Mouse (Mus musculus) brain, embryonic 14.5 days (tissue): ENCODE measurements around the gene Lgr5. TPM values are rescaled to one million over a fixed set of nuclear protein-coding genes. Genes with fewer than 3 reads are reported as not detected.
A peak's percentile ranks its signal among the peaks of the same experiment; 100 is the strongest.

ENCODE experiments used
- DNase-seq: peaks from one replicate; pipeline ENCODE4 v3.0.0-alpha.2; 2011; ENCODE audit warnings: low read depth
- CTCF ChIP-seq: fragments of 200-500 bp; IDR thresholded peaks from 2 replicates; pipeline ENCODE4 v1.5.1; 2012; ENCODE audit warnings: inconsistent platforms, mild to moderate bottlenecking, moderate library complexity, borderline replicate concordance; ENCODE audit not compliant: insufficient read depth, insufficient read length; ENCODE audit errors: extremely low read depth
- POLR2A ChIP-seq: fragments of 200-500 bp; IDR thresholded peaks from 2 replicates; pipeline ENCODE4 v1.6.1; 2012; ENCODE audit warnings: mild to moderate bottlenecking, inconsistent platforms, borderline replicate concordance; ENCODE audit not compliant: poor library complexity, insufficient read depth, insufficient read length, severe bottlenecking; ENCODE audit errors: extremely low read depth
- polyA plus RNA-seq: library from polyadenylated mRNA; depleted of rRNA; stranded (reverse); fragments of >200 nt; gene quantifications from 2 replicates; pipeline ENCODE4 v1.2.3, GENCODE M21; 2012

Gene Lgr5
- polyA plus RNA-seq, 1 experiment, result 2.3 TPM

- no peak for TF ChIP-seq POLR2A
- TF ChIP-seq CTCF, result no peak
- no peak for DNase-seq
Measured at GRCm38 (mm10) chr10:115485602-115486001, 102.0 kb downstream of the Lgr5 start.

DNA sequence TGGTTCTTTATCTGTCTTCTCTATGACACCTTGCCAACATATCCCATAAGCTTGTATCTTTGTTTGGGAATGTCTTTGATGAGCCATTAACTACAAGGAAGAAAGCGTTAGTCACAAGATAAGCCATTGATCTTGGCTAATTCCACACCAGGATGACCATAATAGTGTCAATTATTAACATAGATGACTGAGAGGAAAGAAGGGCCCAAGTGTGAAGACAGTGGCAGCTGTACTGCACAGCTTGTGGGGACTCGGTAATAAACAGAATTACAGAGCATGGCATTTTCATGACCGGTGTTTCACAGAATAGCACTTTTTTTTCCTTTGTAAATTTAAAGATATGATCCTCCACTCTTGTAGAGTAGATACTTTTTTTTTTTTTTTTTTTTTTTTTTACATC lies 102.9 kb downstream of the Lgr5 start:
- no peak for DNase-seq
- TF ChIP-seq CTCF (no peak), POLR2A (no peak)

- DNase-seq, result peak; percentile 66
- no peak for TF ChIP-seq POLR2A
- no peak for TF ChIP-seq CTCF
Measured at GRCm38 (mm10) chr10:115478441-115479141, 109.0 kb downstream of the Lgr5 start.

GRCm38 (mm10) chr10:115476506-115476905 lies 111.1 kb downstream of the Lgr5 start:
- TF ChIP-seq POLR2A (no peak), CTCF (no peak)
- no peak for DNase-seq

- no peak for DNase-seq
Measured at GRCm38 (mm10) chr10:115475000-115475550, 112.5 kb downstream of the Lgr5 start.

GRCm38 (mm10) chr10:115473213-115473961 lies 114.2 kb downstream of the Lgr5 start:
- TF ChIP-seq CTCF (no peak), POLR2A (no peak)
- DNase-seq, result no peak

More at GRCm38 (mm10) chr10:115475000-115475550, 112.5 kb downstream of the Lgr5 start:
- TF ChIP-seq CTCF (no peak), POLR2A (no peak)

DNA sequence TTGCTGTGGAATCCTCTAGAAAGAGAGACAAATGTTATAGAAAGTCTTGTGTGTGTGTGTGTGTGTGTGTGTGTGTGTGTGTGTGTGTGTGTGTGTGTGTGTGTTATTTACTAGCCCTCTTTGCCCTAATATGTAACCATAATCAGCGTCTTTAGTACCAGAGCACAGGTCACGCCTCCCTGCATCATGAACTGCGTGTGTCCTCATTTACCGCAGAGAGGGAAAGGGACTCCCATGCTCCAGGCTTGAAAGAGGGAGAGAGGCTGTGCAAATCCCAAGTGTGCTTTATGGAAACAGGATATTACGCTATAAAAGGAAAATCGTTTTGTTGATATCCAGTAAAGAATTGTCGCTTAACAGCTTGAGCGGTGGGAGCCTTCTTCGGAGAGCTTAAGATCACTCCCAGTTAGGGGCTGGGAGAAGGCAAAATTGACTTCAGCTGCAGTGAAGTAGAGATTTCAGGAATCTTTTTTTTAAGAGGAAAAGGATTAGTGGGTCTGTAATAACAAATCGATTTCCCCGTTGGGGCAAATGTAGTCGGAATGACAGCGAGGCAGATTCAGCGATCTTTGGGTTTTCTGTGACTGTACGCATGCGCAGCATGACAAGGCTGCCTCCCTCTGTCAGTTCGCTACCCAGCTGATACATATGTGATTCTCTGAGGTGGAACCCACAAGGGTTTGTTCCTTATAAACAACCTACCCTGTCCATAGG lies 116.8 kb downstream of the Lgr5 start:
- no peak for TF ChIP-seq POLR2A
- no peak for TF ChIP-seq CTCF
- peak; percentile 74 for DNase-seq

DNA sequence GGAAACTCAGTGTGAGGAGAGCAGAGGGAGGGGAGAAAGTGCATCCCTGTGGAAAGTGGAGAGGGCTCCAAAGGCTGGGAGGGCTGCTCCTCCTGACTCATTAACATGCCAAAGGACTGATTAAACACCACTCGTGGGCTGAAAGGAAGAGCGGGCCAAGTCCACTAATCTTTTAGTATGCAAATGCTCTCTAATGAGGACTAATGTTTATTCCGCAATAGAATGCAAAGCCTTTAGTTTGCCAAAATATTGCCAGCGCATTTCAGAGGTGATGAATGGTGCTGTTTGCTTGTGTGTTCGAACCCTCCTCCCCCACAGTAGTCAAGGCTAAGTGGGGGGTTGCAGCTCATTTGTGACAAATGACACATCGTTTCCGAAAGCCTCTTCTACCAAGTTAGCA lies 118.5 kb downstream of the Lgr5 start:
- TF ChIP-seq POLR2A, result no peak
- TF ChIP-seq CTCF, result no peak
- peak; percentile 96 for DNase-seq

- no peak for DNase-seq
- TF ChIP-seq CTCF (no peak), POLR2A (no peak)
Measured at GRCm38 (mm10) chr10:115468632-115469031, 118.9 kb downstream of the Lgr5 start.

DNA sequence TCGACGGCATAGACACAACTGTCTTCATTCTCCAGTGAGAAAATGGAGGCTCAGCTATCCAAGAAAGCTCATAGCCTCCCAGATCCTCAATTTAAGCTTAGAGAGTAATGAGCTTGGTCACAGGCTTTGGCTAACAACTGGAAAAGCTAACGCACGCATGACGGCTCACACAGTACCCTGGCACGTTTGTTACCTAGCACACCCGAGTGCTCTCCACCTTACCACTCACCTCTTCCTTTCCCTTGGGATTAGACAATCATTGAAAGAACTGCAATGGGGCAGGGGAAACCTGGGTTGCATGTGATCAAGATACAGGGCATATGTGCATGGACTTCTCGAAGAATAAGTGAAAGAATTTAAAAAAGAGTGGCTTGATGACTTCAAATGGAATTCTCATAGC lies 119.6 kb downstream of the Lgr5 start:
- no peak for DNase-seq
- TF ChIP-seq CTCF, result no peak
- TF ChIP-seq POLR2A, result no peak

DNA sequence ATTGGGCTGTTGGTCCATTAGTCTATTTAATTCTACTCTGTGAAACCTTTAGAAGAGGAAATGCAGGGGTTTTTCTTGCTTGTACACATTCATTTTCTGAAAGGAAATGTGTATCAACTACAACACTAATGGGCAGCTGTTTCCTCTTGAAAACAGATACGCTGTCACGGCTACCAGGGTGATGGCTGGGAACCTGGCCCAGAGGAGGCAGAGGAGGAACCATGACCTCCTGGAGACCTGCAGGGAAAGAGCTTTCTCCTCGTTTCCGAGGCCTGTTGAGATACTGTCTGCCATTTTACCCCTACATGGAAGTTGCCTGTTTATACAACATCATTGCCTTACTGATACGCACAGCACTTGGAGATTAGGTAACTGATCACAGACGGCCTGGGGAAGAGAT lies 121.8 kb downstream of the Lgr5 start:
- DNase-seq, result no peak
- TF ChIP-seq POLR2A (no peak), CTCF (no peak)

DNA sequence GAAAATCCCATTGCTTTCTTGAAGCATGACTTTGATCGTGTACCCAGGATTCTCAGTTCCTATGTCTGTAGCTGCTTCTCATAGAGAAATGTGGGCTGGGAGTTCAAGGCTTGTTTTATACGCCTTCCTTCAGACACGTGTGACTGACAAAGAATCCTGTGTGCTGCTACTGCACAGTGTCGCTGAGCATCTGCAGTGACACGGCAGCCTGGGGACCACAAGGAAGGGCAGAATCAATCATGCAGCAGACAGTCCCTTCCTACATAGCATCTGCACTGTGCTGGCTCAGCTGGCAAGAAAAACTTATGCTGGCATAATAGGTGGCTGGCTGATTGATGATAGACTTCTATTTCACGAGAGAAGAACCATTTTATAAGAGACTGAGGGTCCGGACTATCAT lies 122.5 kb downstream of the Lgr5 start:
- no peak for DNase-seq
- no peak for TF ChIP-seq POLR2A
- no peak for TF ChIP-seq CTCF

DNA sequence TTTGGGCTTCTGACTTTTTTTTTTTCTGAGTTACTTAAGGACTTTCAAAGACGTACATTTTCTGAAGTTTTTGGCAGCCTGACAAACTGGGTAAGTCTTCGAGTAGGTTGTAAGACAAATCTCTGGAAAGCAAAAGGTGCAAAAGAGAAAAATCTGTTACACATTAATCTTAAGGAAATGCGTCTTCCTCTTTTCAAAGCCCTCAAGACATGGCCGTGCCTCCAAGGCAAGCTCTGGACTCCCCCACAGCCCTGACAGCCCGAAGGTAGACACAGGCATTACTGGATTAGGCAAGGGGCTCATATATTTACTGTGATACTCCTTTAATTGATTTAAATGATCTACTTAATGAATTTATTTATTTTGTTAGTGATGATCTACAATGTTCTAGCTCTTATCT lies 124.9 kb downstream of the Lgr5 start:
- DNase-seq, result no peak
- TF ChIP-seq CTCF, result no peak
- TF ChIP-seq POLR2A, result no peak
